Mouse (Mus musculus) liver, embryonic 16.5 days (tissue): Measurements from ENCODE around the gene Ttc21a. TPM values are rescaled to one million over a fixed set of nuclear protein-coding genes. Genes with fewer than 3 reads are reported as not detected.

ENCODE experiments used
- ATAC-seq: fragments of 200-750 bp; cut with Nextera tagmentation; 2 replicates; pipeline ENCODE4 v1.8.0; 2017; ENCODE audit warnings: low read depth, mild to moderate bottlenecking, moderate number of reproducible peaks, moderate library complexity
- H3K27ac ChIP-seq: fragments of 300-500 bp; sonication (generic); 2 replicates; pipeline ENCODE4 v1.5.1; 2014; ENCODE audit warnings: mild to moderate bottlenecking, low read length
- H3K27me3 ChIP-seq: fragments of 300-500 bp; sonication (generic); 2 replicates; pipeline ENCODE4 v1.6.1; 2014; ENCODE audit warnings: low read depth, low read length, mixed read lengths; ENCODE audit not compliant: control insufficient read depth, insufficient read depth
- H3K36me3 ChIP-seq: fragments of 300-500 bp; sonication (generic); 2 replicates; pipeline ENCODE4 v1.6.1; 2014; ENCODE audit warnings: mild to moderate bottlenecking; ENCODE audit not compliant: control insufficient read depth, insufficient read depth
- H3K4me1 ChIP-seq: fragments of 300-500 bp; sonication (generic); 2 replicates; pipeline ENCODE4 v1.6.1; 2014; ENCODE audit warnings: low read depth, low read length, mixed read lengths; ENCODE audit not compliant: control insufficient read depth
- H3K4me2 ChIP-seq: fragments of 300-500 bp; sonication (generic); 2 replicates; pipeline ENCODE4 v1.6.1; 2014; ENCODE audit warnings: low read depth, low read length, mixed read lengths
- H3K4me3 ChIP-seq: fragments of 300-500 bp; sonication (generic); 2 replicates; pipeline ENCODE4 v1.5.1; 2014; ENCODE audit warnings: low read depth, mild to moderate bottlenecking, low read length
- H3K9ac ChIP-seq: fragments of 300-500 bp; sonication (generic); 2 replicates; pipeline ENCODE4 v1.6.1; 2014; ENCODE audit warnings: low read depth, low read length
- H3K9me3 ChIP-seq: fragments of 300-500 bp; sonication (generic); replicated peaks from 2 replicates; pipeline ENCODE4 v1.6.1; 2016; ENCODE audit warnings: low read length; ENCODE audit not compliant: control insufficient read depth
- WGBS: fragments of 180-500 bp; shearing (Covaris S2); extraction: QIAGEN DNeasy Blood & Tissue Kit; methylation state at CpG from one replicate; pipeline ENCODE4 v1.1.7; 2014; ENCODE audit not compliant: insufficient replicate concordance; 5-methylcytosine and 5-hydroxymethylcytosine counted together
- polyA plus RNA-seq: library from polyadenylated mRNA; unstranded; fragments of >200 nt; fragmentation: Nextera tagmentation; extraction: Ambion mirVana; gene quantifications from 2 replicates; pipeline ENCODE4 v1.2.1, GENCODE M21; 2015

The Ttc21a gene
- polyA plus RNA-seq, 1 experiment from 2014 or later, result 0.21 TPM

- 68% methylated on average over 12 of the region's 12 CpGs for WGBS
- ATAC-seq, result no peak
- H3K36me3 ChIP-seq, result peaks cover 16% of the 10 kb centered on the region
These were observed 34.8 kb upstream of the Ttc21a start for GRCm38 (mm10) chr9:119902410-119903151.

GRCm38 (mm10) chr9:119908708-119909107, 28.7 kb upstream of the Ttc21a start:
- H3K36me3 ChIP-seq, result peaks cover 56% of the 10 kb centered on the region

More at GRCm38 (mm10) chr9:119902410-119903151, 34.8 kb upstream of the Ttc21a start:
- no peak overlapping the region for H3K9ac ChIP-seq
- H3K27me3 ChIP-seq, result no peaks in the 10 kb centered on the region
- no peaks in the 10 kb centered on the region for H3K4me1 ChIP-seq
- H3K9me3 ChIP-seq, result no peaks in the 10 kb centered on the region
- no peak overlapping the region for H3K27ac ChIP-seq
- no peak overlapping the region for H3K4me2 ChIP-seq
- H3K4me3 ChIP-seq, result no peak overlapping the region

GRCm38 (mm10) chr9:119909931-119910330, 27.5 kb upstream of the Ttc21a start:
- Histone ChIP-seq H3K27ac (no peak overlapping the region), H3K9me3 (no peaks in the 10 kb centered on the region), H3K4me1 (no peaks in the 10 kb centered on the region), H3K4me3 (no peak overlapping the region), H3K36me3 (peaks cover 66% of the 10 kb centered on the region), H3K4me2 (no peak overlapping the region), H3K27me3 (no peaks in the 10 kb centered on the region), H3K9ac (no peak overlapping the region)
- ATAC-seq, result no peak
- WGBS, result 91% methylated on average over 3 of the region's 3 CpGs

More at GRCm38 (mm10) chr9:119908708-119909107, 28.7 kb upstream of the Ttc21a start:
- Histone ChIP-seq H3K9ac (no peak overlapping the region), H3K4me3 (no peak overlapping the region), H3K4me1 (no peaks in the 10 kb centered on the region), H3K27me3 (no peaks in the 10 kb centered on the region), H3K27ac (no peak overlapping the region), H3K4me2 (no peak overlapping the region), H3K9me3 (no peaks in the 10 kb centered on the region)
- WGBS, result 89% methylated on average over 3 of the region's 3 CpGs
- ATAC-seq, result no peak

GRCm38 (mm10) chr9:119913087-119913838, 24.1 kb upstream of the Ttc21a start:
- Histone ChIP-seq H3K4me2 (no peak overlapping the region), H3K27ac (no peak overlapping the region), H3K27me3 (no peaks in the 10 kb centered on the region), H3K9ac (no peak overlapping the region), H3K9me3 (no peaks in the 10 kb centered on the region), H3K4me3 (no peak overlapping the region), H3K4me1 (no peaks in the 10 kb centered on the region), H3K36me3 (peaks cover 48% of the 10 kb centered on the region)
- 70% methylated on average over 13 of the region's 13 CpGs for WGBS
- ATAC-seq, result no peak

GRCm38 (mm10) chr9:119919858-119920257, 17.5 kb upstream of the Ttc21a start:
- no peak overlapping the region for H3K27ac ChIP-seq
- H3K9ac ChIP-seq, result no peak overlapping the region
- 77% methylated on average over 1 of the region's 1 CpGs for WGBS
- peaks cover 36% of the 10 kb centered on the region for H3K36me3 ChIP-seq
- ATAC-seq, result no peak
- no peaks in the 10 kb centered on the region for H3K27me3 ChIP-seq
- H3K4me2 ChIP-seq, result no peak overlapping the region
- no peak overlapping the region for H3K4me3 ChIP-seq
- no peaks in the 10 kb centered on the region for H3K9me3 ChIP-seq
- H3K4me1 ChIP-seq, result no peaks in the 10 kb centered on the region

- no peak overlapping the region for H3K9ac ChIP-seq
- no peak overlapping the region for H3K4me3 ChIP-seq
- no peak overlapping the region for H3K4me2 ChIP-seq
- no peaks in the 10 kb centered on the region for H3K4me1 ChIP-seq
- no peak overlapping the region for H3K27ac ChIP-seq
- no peaks in the 10 kb centered on the region for H3K9me3 ChIP-seq
- no peaks in the 10 kb centered on the region for H3K27me3 ChIP-seq
- WGBS, result 54% methylated on average over 4 of the region's 4 CpGs
- ATAC-seq, result no peak
- H3K36me3 ChIP-seq, result peaks cover 50% of the 10 kb centered on the region
These were observed 13.9 kb upstream of the Ttc21a start for GRCm38 (mm10) chr9:119923462-119923861.

GRCm38 (mm10) chr9:119925120-119925657, 12.2 kb upstream of the Ttc21a start:
- Histone ChIP-seq H3K36me3 (peaks cover 41% of the 10 kb centered on the region), H3K4me2 (no peak overlapping the region), H3K9me3 (no peaks in the 10 kb centered on the region), H3K4me3 (no peak overlapping the region), H3K4me1 (no peaks in the 10 kb centered on the region), H3K9ac (no peak overlapping the region), H3K27ac (no peak overlapping the region), H3K27me3 (no peaks in the 10 kb centered on the region)
- ATAC-seq, result peak; percentile 35; the same call in 1 of the 2 replicates
- WGBS, result 45% methylated on average over 16 of the region's 16 CpGs

- H3K9me3 ChIP-seq, result no peaks in the 10 kb centered on the region
- ATAC-seq, result no peak
- no peak overlapping the region for H3K4me3 ChIP-seq
- H3K4me1 ChIP-seq, result no peaks in the 10 kb centered on the region
- 61% methylated on average over 8 of the region's 8 CpGs for WGBS
- peaks cover 35% of the 10 kb centered on the region for H3K36me3 ChIP-seq
- no peak overlapping the region for H3K9ac ChIP-seq
- H3K4me2 ChIP-seq, result no peak overlapping the region
- H3K27ac ChIP-seq, result no peak overlapping the region
- H3K27me3 ChIP-seq, result no peaks in the 10 kb centered on the region
These were observed 11.7 kb upstream of the Ttc21a start for GRCm38 (mm10) chr9:119925729-119926128.

GRCm38 (mm10) chr9:119926497-119926896, 10.9 kb upstream of the Ttc21a start:
- no peak for ATAC-seq
- Histone ChIP-seq H3K4me1 (no peaks in the 10 kb centered on the region), H3K9ac (no peak overlapping the region), H3K9me3 (no peaks in the 10 kb centered on the region), H3K4me2 (no peak overlapping the region), H3K4me3 (no peak overlapping the region), H3K27ac (no peak overlapping the region), H3K27me3 (no peaks in the 10 kb centered on the region), H3K36me3 (peaks cover 34% of the 10 kb centered on the region)
- 79% methylated on average over 5 of the region's 5 CpGs for WGBS
